In genomic region chr8:96290740-96291139, GRCm38 (mm10) we compare ENCODE assay signal across 27 mouse cellular contexts.
A peak's percentile ranks its signal among the peaks of the same experiment; 100 is the strongest.
DNase-seq lines count a peak whose midpoint lies in the region; ATAC-seq lines count a peak whose summit lies in the region.
"Had no signal": no experiment of that assay in that cellular context is flagged by ENCODE, and none has a peak within 500 bp of the region (broad histone marks: within the 10 kb centered on the region; RNA-seq: fewer than 3 reads in every experiment).

No protein-coding gene starts in this region.

- no peaks in the 10 kb centered on the region for H3K9me3 ChIP-seq in intestine, embryonic 16.5 days (ENCODE audit: control insufficient read depth, low read length)
- H3K9me3 ChIP-seq: heart, embryonic 12.5 days; kidney, embryonic 15.5 days; liver, embryonic 15.5 days; lung, embryonic 15.5 days; midbrain, embryonic 12.5 days; neural tube, embryonic 12.5 days had no signal

- peak; percentile 48 for DNase-seq in embryo, embryonic 10 days (ENCODE audit: low spot score)
- DNase-seq in embryo, embryonic 9.5 days (ENCODE audit: extremely low spot score), result no peak
- DNase-seq in retina, embryonic 14.5 days (ENCODE audit: low spot score), result peak; percentile 43
- no peak for DNase-seq in retina, postnatal 1 day
- peak; percentile 49 for DNase-seq in embryo, embryonic 11 days
- peak; percentile 39 for DNase-seq in mesoderm, embryonic 11.5 days (ENCODE audit: low read depth, low spot score)
- no peak for DNase-seq in left cerebral cortex, postnatal 14 days (ENCODE audit: low spot score in 2 of 2)
- DNase-seq: adrenal gland, postnatal 14 days; cerebellum, adult 11-12 months; cerebellum, adult 9-11 months; heart, adult 2 months; heart, postnatal 4 days; kidney, adult 18-20 months; kidney, postnatal 4 days; lung, postnatal 36 days; right cerebral cortex, postnatal 14 days had no signal

- H3K4me2 ChIP-seq in intestine, embryonic 16.5 days (ENCODE audit: low read depth, low read length), result no peak overlapping the region
- H3K4me2 ChIP-seq: heart, embryonic 12.5 days; hindbrain, embryonic 14.5 days; kidney, embryonic 15.5 days; liver, embryonic 15.5 days; lung, embryonic 15.5 days; midbrain, embryonic 12.5 days; neural tube, embryonic 12.5 days had no signal

- no peaks in the 10 kb centered on the region for H3K27me3 ChIP-seq in intestine, embryonic 16.5 days (replicated peaks; ENCODE audit: control insufficient read depth, insufficient read depth, low read length)
- H3K27me3 ChIP-seq: heart, embryonic 12.5 days; kidney, embryonic 15.5 days; liver, embryonic 15.5 days; lung, embryonic 15.5 days; midbrain, embryonic 12.5 days; neural tube, embryonic 12.5 days had no signal

- H3K4me1 ChIP-seq in intestine, embryonic 16.5 days (ENCODE audit: control insufficient read depth, insufficient read depth, low read length), result no peaks in the 10 kb centered on the region
- H3K4me1 ChIP-seq: heart, embryonic 12.5 days; kidney, embryonic 15.5 days; liver, embryonic 15.5 days; lung, embryonic 15.5 days; midbrain, embryonic 12.5 days had no signal

- H3K4me3 ChIP-seq in intestine, embryonic 16.5 days (ENCODE audit: low read length), result no peak overlapping the region
- H3K4me3 ChIP-seq: heart, adult 2 months; heart, embryonic 12.5 days; kidney, embryonic 15.5 days; liver, embryonic 15.5 days; lung, embryonic 15.5 days; midbrain, embryonic 12.5 days; myocyte; neural tube, embryonic 12.5 days had no signal

- no peak overlapping the region for H3K27ac ChIP-seq in intestine, embryonic 16.5 days (ENCODE audit: low read length)
- H3K27ac ChIP-seq: heart, adult 2 months; hindbrain, embryonic 14.5 days; kidney, embryonic 15.5 days; liver, embryonic 15.5 days; lung, embryonic 15.5 days; midbrain, embryonic 12.5 days; neural tube, embryonic 12.5 days had no signal

- H3K36me3 ChIP-seq in intestine, embryonic 16.5 days (ENCODE audit: control insufficient read depth, insufficient read depth, low read length), result no peaks in the 10 kb centered on the region
- H3K36me3 ChIP-seq: heart, embryonic 12.5 days; kidney, embryonic 15.5 days; liver, embryonic 15.5 days; lung, embryonic 15.5 days; midbrain, embryonic 12.5 days; neural tube, embryonic 12.5 days had no signal

- ATAC-seq in intestine, embryonic 16.5 days, result no peak
- ATAC-seq: forebrain, embryonic 14.5 days; inflammation-experienced regulatory T-cells, adult 6 months had no signal

- no peak overlapping the region for H3K9ac ChIP-seq in intestine, embryonic 16.5 days (ENCODE audit: low read depth, low read length)
- H3K9ac ChIP-seq: heart, embryonic 12.5 days; hindbrain, embryonic 14.5 days; kidney, embryonic 15.5 days; liver, embryonic 15.5 days; lung, embryonic 15.5 days; midbrain, embryonic 12.5 days; neural tube, embryonic 12.5 days had no signal

- intact Hi-C loops in left cerebral cortex, postnatal 14 days (cut with DNase I), result no loop called here

Comparison
In these comparisons a context has a peak if more than half of its experiments do, and no peak if none do; other contexts are left out.
1. DNase-seq: peak in embryo, embryonic 10 days (single experiment), retina, embryonic 14.5 days (single experiment), embryo, embryonic 11 days (single experiment) and mesoderm, embryonic 11.5 days (single experiment); none in embryo, embryonic 9.5 days (single experiment), retina, postnatal 1 day (single experiment) and left cerebral cortex, postnatal 14 days (0 of 2).